Mouse (Mus musculus) adrenal gland, postnatal 14 days (tissue): Measurements from ENCODE around the gene Magi1. TPM values are rescaled to one million over a fixed set of nuclear protein-coding genes. Genes with fewer than 3 reads are reported as not detected.

Experiments used
- DNase-seq: peaks from one replicate; pipeline ENCODE4 v3.0.0; 2021; ENCODE audit warnings: mixed read lengths
- total RNA-seq: library from RNA; stranded (reverse); gene quantifications from 2 replicates; pipeline ENCODE4 v1.2.3, GENCODE M21; 2021

The Magi1 gene
- total RNA-seq, 1 experiment from 2014 or later: 17.5 TPM

GRCm38 (mm10) chr6:94201940-94202339 lies 81.8 kb downstream of the Magi1 start:
- no peak for DNase-seq

DNA sequence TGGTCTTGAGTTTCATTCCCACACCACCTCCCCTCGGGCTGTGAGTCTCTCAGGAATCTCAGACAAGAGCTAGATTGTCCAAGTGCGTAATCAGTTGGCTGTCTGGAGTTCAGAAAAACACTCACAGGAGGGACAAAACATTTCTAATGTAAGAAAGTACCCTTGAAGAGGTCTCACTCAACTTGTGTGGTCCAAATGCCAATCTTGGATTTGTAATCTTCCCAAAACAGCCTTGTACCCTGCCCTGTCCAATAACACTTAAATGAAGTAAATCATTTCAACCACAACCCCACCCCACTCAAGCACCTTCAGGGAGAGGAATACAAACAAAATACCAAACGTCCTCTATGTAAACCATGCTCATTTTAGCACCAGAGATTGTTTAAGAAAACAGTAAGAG lies 82.8 kb downstream of the Magi1 start:
- DNase-seq: no peak

DNA sequence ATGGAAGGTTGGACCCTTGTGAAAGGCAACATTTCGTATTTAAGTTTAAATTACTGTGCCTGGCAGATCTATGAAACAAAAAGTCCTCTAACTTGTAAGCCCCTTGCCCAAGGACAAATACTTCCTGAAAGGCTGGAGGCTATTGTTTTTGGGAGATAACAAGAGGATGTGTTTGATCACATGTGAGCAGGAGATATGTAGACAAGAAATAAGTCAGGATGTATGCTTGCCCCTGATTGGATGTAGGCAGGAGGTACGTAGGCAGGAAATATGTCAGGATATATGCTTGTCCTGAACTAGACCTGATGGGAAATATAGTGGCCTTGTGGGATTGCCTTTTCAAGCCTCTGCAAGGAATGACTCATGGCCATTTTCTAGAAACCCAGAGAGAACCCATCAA lies 84.0 kb downstream of the Magi1 start:
- DNase-seq: no peak

GRCm38 (mm10) chr6:94197831-94198230 lies 85.9 kb downstream of the Magi1 start:
- no peak for DNase-seq

GRCm38 (mm10) chr6:94195303-94195911 lies 88.3 kb downstream of the Magi1 start:
- no peak for DNase-seq

DNA sequence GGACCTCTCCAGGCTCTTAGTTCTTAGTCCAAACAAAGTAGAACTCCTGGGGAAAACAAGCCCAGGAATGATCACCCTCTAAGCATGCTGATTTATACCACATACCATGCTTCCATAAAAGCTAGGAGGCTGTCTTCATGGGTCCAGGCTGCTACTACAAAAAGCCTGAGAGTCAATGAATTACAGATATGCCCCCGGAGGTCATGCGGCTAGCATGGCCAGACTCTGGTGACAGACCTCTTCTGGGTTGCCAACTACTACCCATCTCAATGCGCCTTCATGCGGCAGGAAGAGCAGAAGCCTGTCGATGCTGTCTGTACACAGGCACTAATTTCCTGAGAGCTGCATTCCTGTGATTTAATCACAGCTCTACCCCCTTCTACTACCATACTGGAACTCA lies 92.9 kb downstream of the Magi1 start:
- no peak for DNase-seq

DNA sequence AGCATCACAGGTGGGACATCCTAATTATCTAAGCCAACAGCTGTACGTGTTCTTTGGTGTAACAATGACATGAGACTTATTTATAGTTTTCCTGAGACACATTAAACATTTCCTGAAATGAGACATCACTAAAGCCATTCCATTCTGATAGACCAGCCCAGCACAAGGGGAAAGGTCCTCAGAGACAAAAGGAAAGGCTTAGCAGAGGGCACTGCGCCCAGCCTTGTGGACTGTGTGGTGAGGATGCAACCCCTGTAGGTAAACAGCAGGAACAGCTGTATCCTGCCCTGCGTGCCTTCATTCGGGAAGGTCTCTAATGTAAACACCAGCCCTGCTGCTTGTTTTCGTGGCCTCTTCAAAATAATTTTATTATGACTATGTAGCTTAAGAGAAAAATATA lies 94.3 kb downstream of the Magi1 start:
- no peak for DNase-seq

GRCm38 (mm10) chr6:94186628-94187319 lies 96.9 kb downstream of the Magi1 start:
- DNase-seq: peak; percentile 71

GRCm38 (mm10) chr6:94184268-94184667 lies 99.4 kb downstream of the Magi1 start:
- DNase-seq: no peak

- peak; percentile 43 for DNase-seq
Measured at GRCm38 (mm10) chr6:94183354-94183851, 100.3 kb downstream of the Magi1 start.

GRCm38 (mm10) chr6:94181673-94182255 lies 102.0 kb downstream of the Magi1 start:
- no peak for DNase-seq

DNA sequence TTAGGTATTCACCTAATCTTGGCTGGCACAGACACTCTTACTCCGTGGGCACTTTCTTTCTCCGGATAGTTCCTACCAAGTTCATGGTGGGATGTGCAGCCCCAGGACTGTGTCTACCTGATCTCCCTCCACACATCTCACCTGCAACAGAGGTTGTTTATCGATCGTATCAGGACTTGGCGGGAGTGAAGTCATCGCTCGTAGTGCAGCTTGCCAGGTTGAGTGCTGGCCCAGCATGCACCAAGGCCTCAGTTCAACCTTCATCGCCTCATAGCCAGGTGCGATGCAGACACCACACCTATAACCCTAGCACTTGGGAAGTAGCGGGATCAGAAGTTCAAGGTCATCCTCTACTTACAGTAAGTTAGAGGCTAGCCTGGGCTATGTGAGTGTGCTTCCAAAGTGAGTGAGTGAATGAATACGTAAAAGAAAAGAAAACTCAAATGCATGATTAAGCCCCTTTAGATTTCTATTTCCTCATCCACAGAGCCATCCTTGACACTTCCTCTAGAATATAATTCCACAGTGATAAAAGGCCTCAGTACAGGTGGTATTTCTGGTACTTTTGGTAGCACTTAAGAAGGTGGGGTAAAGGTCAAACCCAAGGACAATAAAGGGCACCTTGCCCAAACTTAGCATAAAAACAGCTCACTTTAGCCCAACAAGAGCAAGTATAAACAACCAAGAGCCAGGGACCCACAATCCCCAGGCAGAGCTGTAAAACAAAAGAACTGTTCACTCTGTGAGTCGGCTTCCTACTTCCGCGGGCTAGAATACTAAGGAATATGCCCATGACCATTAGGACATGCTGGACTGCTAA lies 103.2 kb downstream of the Magi1 start:
- DNase-seq: no peak

GRCm38 (mm10) chr6:94177559-94177958 lies 106.2 kb downstream of the Magi1 start:
- no peak for DNase-seq

DNA sequence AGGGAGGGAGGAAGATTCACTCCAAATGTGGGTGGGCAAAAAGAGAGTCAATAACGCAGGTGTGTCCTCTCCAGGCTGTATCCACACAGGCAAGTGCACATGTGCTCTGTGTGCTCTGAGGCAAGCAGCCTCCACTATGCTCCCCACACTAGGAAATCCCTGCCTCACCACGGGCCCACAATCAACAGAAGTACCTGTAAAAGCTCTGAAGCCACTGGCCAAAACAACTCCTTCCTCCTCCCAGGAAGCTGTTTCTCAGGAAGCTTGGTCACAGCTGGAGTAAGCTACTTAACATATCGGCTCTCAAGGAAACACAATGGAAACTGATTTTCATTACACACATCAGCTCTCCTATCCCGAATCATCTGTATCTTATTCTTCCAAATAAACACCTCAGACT lies 107.0 kb downstream of the Magi1 start:
- DNase-seq: no peak

DNA sequence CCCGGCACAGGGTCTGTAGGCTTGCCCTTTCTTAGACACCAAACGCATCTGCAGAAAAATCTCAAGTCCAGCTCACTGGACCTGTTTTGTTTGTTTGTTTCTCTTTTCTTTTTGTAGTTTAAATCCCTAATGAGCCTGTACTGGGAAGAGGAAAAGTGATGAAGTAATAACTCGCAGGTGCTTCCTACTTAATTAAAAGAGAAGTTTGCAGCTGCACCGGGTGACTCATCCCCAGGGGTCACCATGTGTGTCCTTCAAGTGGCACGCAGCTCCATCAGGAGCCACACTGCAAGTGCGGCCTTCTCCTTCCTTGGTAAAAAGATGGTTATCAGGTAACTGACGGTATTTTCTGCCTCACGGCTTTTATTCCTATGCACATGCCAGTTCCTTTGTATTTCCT lies 112.5 kb downstream of the Magi1 start:
- DNase-seq: peak; percentile 26

DNA sequence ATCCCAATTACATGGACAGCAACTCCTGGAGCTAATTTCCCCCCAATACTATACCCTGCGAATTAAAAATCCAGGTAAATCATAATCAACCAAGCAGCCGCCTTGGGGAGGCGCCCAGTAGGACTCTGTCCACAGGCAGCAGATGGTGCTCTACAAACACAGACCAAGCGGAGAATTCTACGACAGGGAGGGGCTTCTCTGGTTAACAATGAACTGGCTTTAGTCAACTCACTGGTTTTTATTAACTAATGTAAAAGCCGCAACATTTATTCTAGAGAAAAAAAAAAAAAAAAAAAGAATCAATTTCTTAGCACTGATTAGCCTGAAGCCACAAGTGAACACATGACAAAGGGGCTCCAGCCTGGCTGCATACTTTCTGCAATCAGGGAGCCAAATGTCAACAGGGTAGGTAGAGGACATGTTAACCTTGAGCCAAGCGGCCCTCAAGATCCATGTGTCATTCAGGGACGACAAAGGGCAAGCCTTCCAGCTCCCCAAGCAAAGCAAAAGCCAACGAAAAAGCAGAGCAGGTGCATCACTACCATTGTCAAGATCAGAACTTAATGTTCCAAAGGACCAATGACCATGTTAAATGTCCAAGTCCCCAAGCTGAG lies 114.0 kb downstream of the Magi1 start:
- peak; percentile 20 for DNase-seq

GRCm38 (mm10) chr6:94165951-94166350 lies 117.8 kb downstream of the Magi1 start:
- peak; percentile 73 for DNase-seq

DNA sequence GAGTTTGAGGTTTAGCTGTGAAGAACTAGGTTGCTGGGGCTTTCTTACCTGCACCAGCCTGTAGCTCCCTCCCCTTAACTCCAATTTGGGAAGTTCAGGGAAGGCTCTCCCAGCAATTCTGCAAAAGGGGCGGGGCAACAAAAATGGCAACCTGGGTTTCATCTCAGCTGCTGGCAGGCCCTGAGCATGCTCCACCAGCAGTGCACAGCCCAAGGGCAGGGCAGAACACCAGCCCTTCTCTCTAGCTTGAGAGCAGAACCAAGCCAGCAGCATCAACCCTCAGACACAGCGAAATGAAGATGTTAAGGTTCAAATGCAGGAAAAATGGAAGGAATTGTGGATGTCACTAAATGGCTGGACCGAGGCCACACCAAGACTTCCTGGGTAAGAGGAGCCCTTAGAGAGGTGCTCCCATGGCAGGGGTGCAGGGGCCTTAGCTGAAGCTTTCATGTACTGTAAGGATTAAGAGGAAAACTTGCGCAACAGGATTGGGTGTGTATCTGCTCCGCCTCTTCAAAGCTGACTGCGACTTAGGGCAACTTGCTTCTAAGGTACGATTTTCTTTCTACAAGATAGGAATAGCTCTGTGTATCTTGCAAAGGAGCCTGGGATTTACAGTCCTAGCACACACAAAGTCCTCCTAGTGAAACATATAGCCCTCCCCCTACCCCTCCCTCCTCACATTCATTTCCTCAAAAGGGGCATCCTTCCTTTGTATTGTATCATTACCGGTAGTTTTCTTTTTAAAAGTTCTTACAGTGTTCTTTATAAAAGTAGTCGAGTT lies 118.8 kb downstream of the Magi1 start:
- DNase-seq: no peak

DNA sequence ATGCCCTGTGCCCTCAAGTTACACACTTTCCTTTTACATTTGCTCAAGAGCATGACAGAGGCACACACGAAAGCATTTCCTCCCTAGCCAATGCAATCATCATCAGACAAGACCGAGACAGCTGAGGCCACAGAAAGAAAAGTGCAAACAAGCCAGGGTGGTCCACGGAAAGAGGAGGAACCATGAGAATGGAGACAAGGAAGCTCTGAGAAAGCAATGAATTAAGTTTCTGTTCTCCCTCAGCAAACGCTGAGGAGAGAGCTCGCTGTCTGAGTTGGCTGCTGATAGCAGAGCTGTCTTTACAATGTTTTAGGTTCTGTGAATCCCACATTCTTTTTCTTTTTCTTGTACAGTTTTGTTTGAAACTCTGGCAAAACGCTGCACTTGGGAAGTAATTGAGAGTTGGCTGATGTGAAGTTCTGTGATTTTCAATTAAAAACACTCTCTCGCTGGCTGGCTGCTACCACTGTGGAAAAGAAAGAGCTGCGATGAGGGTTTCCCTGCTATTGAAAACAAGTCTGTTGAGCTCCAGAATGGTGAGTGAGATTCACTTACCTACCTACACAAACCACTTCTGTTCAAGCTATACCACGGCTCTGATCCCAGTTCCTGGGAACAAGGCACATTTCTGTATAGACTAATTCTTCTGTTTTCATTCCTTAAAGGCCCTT lies 120.3 kb downstream of the Magi1 start:
- DNase-seq: no peak

DNA sequence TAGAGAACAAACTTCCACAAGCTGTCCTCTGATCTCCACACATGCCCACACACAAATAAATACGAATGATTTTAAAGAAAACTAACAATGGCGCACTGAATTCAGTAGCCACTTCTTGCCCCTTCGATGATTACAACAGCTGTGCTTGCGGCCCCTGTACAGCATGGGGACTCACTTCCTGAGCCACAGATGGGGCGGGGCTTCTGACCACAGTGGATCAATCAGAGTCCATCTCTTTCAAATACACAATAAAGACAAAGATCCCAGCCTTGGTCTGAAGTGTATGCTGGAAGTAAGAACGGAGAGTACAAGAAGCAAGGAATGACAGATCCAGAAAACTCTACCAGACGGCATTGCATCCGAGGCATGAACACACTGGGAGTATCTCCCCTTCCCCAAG lies 120.8 kb downstream of the Magi1 start:
- no peak for DNase-seq

- DNase-seq: no peak
Measured at GRCm38 (mm10) chr6:94159256-94159655, 124.5 kb downstream of the Magi1 start.
